Mouse (Mus musculus): ENCODE measurements around the gene Cfap299.

GRCm38 (mm10) chr5:98562806-98563205, 233.7 kb downstream of the Cfap299 start:
- TF ChIP-seq NELFE (IDR thresholded peaks at IDR 0.05; ENCODE audit: low read depth, low read length) (no peak), ZNF384 (IDR thresholded peaks at IDR 0.05; ENCODE audit: low read depth, low read length) (no peak), JUND (conservative IDR thresholded peaks at IDR 0.05; ENCODE audit: low read depth, low read length) (no peak), CTCF (conservative IDR thresholded peaks at IDR 0.05 in 1 of 2, IDR thresholded peaks at IDR 0.05 in 1 of 2; ENCODE audit: low read depth in 2 of 2, low read length in 2 of 2) (no peak), POLR2A (IDR thresholded peaks at IDR 0.05; ENCODE audit: low read depth, low read length) (no peak), MEF2A (IDR thresholded peaks at IDR 0.05; ENCODE audit: borderline replicate concordance, low read depth, low read length) (no peak), BHLHE40 (IDR thresholded peaks at IDR 0.05; ENCODE audit: low read depth, low read length) (no peak), MAFK (IDR thresholded peaks at IDR 0.05; ENCODE audit: insufficient replicate concordance, low read length) (no peak), USF1 (IDR thresholded peaks at IDR 0.05; ENCODE audit: low read depth, low read length) (no peak), TCF12 (IDR thresholded peaks at IDR 0.05; ENCODE audit: low read depth, low read length) (no peak), POLR2AphosphoS2 (IDR thresholded peaks at IDR 0.05; ENCODE audit: low read depth, low read length) (no peak), SMC3 (IDR thresholded peaks at IDR 0.05; ENCODE audit: low read depth, low read length) (no peak), UBTF (IDR thresholded peaks at IDR 0.05; ENCODE audit: low read depth, low read length) (no peak)
